Mouse (Mus musculus) cortical plate, adult 2 months (tissue): ENCODE measurements at regions not wholly inside any gene's neighbourhood (a gene's known extent, or its start where the extent isn't known, plus 50 kb on each side); places are given as distances from the start of the nearest gene placed in this dataset.

Experiments used
- H3K27ac ChIP-seq: fragments of 200-500 bp; 2 replicates; pipeline ENCODE4 v1.5.1; 2012; ENCODE audit warnings: low read length, control low read depth, inconsistent platforms; ENCODE audit not compliant: insufficient read depth
- H3K4me1 ChIP-seq: fragments of 200-500 bp; 2 replicates; pipeline ENCODE4 v1.6.1; 2011; ENCODE audit warnings: low read length; ENCODE audit not compliant: control insufficient read depth, insufficient read depth
- H3K4me3 ChIP-seq: fragments of 200-500 bp; 2 replicates; pipeline ENCODE4 v1.5.1; 2011; ENCODE audit warnings: mild to moderate bottlenecking, low read length, control low read depth; ENCODE audit not compliant: insufficient read depth
- CTCF ChIP-seq: fragments of 200-500 bp; IDR thresholded peaks from 2 replicates; pipeline ENCODE4 v1.5.1; 2011; ENCODE audit warnings: mild to moderate bottlenecking, control low read depth, low read length; ENCODE audit not compliant: insufficient read depth; ENCODE audit errors: extremely low read depth
- POLR2A ChIP-seq: fragments of 200-500 bp; IDR thresholded peaks from 2 replicates; pipeline ENCODE4 v1.6.1; 2011; ENCODE audit warnings: mild to moderate bottlenecking, low read length, control low read depth; ENCODE audit not compliant: insufficient read depth; ENCODE audit errors: extremely low read depth

- Histone ChIP-seq H3K4me3 (no peak overlapping the region), H3K27ac (no peak overlapping the region)
- TF ChIP-seq CTCF: no peak
- no peak for TF ChIP-seq POLR2A
These were observed 69.3 kb downstream of the Kctd15 start for GRCm38 (mm10) chr7:34587239-34587638.

DNA sequence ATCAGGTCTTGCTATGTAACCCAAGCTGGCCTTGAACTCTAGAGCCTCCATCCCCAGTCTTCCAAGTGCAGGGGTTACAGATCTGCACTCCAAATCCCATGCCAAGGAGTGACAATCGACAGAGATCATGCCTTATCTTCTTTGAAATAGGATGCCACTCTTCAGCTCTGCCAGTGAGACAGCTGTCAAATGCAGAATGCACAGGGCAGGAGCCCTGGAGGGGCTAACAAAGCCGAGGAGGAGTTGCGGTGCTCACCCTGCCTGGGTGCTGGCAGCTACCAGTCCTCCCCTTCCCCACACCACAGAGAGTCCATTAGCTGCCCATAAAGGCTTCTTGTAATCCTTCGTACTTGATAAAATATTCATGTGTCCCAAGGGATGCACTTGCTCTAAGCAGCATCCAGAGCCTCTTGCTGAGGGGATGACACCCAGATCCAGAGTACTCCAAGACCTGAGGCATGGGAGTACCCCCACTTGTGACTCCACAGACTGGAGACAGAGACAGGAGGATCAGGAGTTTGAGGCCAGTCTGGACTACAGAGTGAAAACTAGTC lies 71.1 kb downstream of the Kctd15 start:
- H3K27ac ChIP-seq: no peak overlapping the region
- no peaks in the 10 kb centered on the region for H3K4me1 ChIP-seq
- H3K4me3 ChIP-seq: no peak overlapping the region
- TF ChIP-seq CTCF (no peak), POLR2A (no peak)

More at GRCm38 (mm10) chr7:34587239-34587638, 69.3 kb downstream of the Kctd15 start:
- no peaks in the 10 kb centered on the region for H3K4me1 ChIP-seq

DNA sequence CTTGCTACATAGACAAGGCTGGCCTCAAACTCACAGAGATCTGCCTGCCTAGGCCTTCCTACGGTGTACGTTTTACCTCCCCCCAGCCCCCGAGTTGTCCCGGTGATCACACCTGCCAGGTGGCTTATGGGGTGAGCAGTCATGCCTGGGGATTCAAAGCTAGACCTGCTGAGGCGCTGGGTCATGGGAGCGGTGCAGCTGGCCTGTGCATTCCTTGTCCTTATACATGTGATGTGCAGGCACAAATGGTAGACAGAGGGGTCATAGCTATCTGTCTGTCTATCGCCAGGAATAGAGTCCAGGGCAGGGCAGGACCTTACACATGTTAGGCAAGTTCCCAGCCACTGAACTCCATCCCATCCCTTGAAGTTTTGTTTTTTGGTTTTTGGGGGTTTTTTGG lies 71.7 kb downstream of the Kctd15 start:
- H3K27ac ChIP-seq: no peak overlapping the region
- no peak for TF ChIP-seq POLR2A
- no peak for TF ChIP-seq CTCF
- no peak overlapping the region for H3K4me3 ChIP-seq

GRCm38 (mm10) chr7:34580866-34581265 lies 75.7 kb downstream of the Kctd15 start:
- TF ChIP-seq POLR2A: no peak
- TF ChIP-seq CTCF: no peak
- Histone ChIP-seq H3K27ac (no peak overlapping the region), H3K4me3 (no peak overlapping the region), H3K4me1 (no peaks in the 10 kb centered on the region)

More for the DNA sequence above, 71.7 kb downstream of the Kctd15 start:
- no peaks in the 10 kb centered on the region for H3K4me1 ChIP-seq

DNA sequence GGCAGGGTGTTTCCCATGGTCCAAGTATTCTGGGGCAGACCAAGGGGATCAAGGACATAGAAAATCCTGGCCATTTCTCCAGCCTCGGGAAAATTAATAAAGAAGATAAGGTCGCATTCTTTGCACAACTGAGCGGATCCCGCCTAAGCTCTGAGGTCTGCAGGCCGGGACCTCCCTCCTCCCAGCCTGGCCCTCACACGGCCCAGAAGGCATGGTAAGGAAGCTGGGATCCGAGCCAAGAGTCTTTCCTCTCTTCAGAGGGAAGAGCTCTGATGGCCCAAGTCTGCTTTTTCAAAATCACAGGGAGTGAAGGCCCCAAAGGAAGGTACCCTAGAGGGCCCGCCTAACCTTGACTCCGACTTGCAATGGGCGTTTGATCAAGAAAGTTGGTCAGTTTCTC lies 85.2 kb downstream of the Kctd15 start:
- no peaks in the 10 kb centered on the region; the same call in 1 of the 2 replicates for H3K4me1 ChIP-seq
- no peak overlapping the region for H3K27ac ChIP-seq
- no peak for TF ChIP-seq CTCF
- no peak for TF ChIP-seq POLR2A
- H3K4me3 ChIP-seq: no peak overlapping the region

DNA sequence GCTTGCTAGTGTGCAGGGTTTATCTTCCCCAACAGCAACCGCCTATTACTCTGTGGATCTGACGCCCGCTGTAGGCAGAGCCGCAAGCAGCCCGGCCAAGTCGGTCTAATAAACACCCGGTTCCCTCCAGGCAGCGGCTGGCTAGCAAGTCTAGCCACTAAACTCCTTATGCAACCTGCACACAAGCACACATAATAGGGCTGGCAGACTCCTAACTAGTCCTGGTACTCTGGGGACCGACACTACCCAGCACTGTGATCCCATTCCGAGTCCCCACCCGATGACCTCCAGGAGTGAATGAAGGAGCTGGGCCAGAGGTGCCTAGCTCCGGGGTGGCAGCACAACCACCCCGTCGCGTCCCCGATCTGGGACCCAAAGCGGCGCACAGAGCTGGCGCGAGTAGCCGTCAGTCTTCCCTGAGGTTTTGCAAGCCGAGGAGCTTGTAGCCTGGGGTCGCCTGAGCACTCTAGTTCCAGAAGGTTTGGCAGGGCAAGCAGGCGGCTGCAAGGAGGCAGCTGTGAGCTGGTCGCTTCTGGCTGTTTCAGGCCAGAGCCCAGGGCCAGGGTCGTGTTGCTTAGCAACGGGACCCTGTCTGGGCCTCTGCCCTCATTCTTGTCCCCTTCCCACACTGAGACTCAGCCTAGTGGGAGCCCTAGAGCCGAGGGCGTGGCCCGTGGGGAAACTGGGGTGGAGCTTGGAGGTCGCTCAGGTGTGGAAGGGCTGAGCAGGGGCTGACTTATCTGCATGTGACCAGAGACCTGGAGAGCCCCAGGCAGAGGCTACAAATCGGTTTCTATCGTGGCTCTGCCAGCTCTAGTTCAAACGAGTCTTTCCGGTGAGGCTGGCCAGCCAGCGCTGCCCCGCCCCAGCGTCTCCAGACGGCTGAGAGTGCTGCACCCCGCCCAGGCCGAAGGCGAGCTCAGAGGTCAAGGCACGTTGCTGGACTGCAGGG lies 86.1 kb downstream of the Kctd15 start:
- TF ChIP-seq POLR2A (no peak), CTCF (no peak)
- no peaks in the 10 kb centered on the region; the same call in 1 of the 2 replicates for H3K4me1 ChIP-seq
- no peak overlapping the region for H3K4me3 ChIP-seq
- H3K27ac ChIP-seq: no peak overlapping the region

DNA sequence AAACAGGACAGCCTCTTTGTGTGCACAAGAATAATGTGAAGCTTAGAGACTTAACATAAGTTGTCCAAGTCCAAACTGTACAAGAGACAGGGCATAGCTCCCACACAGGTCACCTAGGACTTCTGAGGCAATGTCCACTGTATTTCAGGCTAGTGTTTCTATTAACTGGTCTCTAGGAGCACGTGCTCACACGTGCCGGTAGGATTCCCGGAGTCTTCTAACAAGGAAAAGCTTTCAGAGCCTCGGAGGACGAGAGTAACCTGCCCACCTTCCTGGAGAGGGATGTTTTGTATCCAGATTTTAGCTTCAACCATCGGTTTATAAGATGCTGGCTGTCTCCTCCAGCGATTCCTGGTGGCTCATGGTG lies 86.8 kb downstream of the Kctd15 start:
- H3K4me3 ChIP-seq: no peak overlapping the region

GRCm38 (mm10) chr7:34567575-34567974 lies 89.0 kb downstream of the Kctd15 start:
- TF ChIP-seq POLR2A (no peak), CTCF (no peak)
- Histone ChIP-seq H3K4me1 (no peaks in the 10 kb centered on the region; the same call in 1 of the 2 replicates), H3K4me3 (no peak overlapping the region), H3K27ac (no peak overlapping the region)

More for the DNA sequence above, 86.8 kb downstream of the Kctd15 start:
- H3K27ac ChIP-seq: no peak overlapping the region
- H3K4me1 ChIP-seq: no peaks in the 10 kb centered on the region; the same call in 1 of the 2 replicates
- TF ChIP-seq CTCF (no peak), POLR2A (no peak)

GRCm38 (mm10) chr7:34562160-34562559 lies 94.4 kb downstream of the Kctd15 start:
- H3K4me1 ChIP-seq: no peaks in the 10 kb centered on the region
- no peak overlapping the region for H3K27ac ChIP-seq
- peak; percentile 14; the same call in 1 of the 2 replicates for TF ChIP-seq CTCF
- no peak for TF ChIP-seq POLR2A
- H3K4me3 ChIP-seq: no peak overlapping the region
